Mouse (Mus musculus) neural tube, embryonic 12.5 days (tissue): ENCODE data around the gene Gm5796. TPM values are rescaled to one million over a fixed set of nuclear protein-coding genes. Genes with fewer than 3 reads are reported as not detected.
"Not testable (repeated sequence)": the region's sequence is repeated elsewhere in the genome, so short reads cannot be mapped to it uniquely, and the experiment has no call there.

Experiments
- ATAC-seq: fragments of 200-750 bp; cut with Nextera tagmentation; 2 replicates; pipeline ENCODE4 v1.8.0; 2017; ENCODE audit warnings: low read depth, mild to moderate bottlenecking, moderate TSS enrichment, moderate library complexity; ENCODE audit not compliant: low FRiP score
- H3K27ac ChIP-seq: fragments of 300-500 bp; sonication (generic); 2 replicates; pipeline ENCODE4 v1.5.1; 2016
- H3K27me3 ChIP-seq: fragments of 300-500 bp; sonication (generic); replicated peaks from 2 replicates; pipeline ENCODE4 v1.6.1; 2016; ENCODE audit warnings: mild to moderate bottlenecking
- H3K36me3 ChIP-seq: fragments of 300-500 bp; sonication (generic); 2 replicates; pipeline ENCODE4 v1.6.1; 2016; ENCODE audit warnings: mild to moderate bottlenecking
- H3K4me1 ChIP-seq: fragments of 300-500 bp; sonication (generic); 2 replicates; pipeline ENCODE4 v1.6.1; 2016
- H3K4me2 ChIP-seq: fragments of 300-500 bp; sonication (generic); replicated peaks from 2 replicates; pipeline ENCODE4 v1.6.1; 2016; ENCODE audit warnings: mild to moderate bottlenecking
- H3K4me3 ChIP-seq: fragments of 300-500 bp; sonication (generic); 2 replicates; pipeline ENCODE4 v1.5.1; 2016
- H3K9ac ChIP-seq: fragments of 300-500 bp; sonication (generic); 2 replicates; pipeline ENCODE4 v1.6.1; 2016; ENCODE audit warnings: mild to moderate bottlenecking
- H3K9me3 ChIP-seq: fragments of 300-500 bp; sonication (generic); 2 replicates; pipeline ENCODE4 v1.6.1; 2016; ENCODE audit warnings: mild to moderate bottlenecking
- WGBS: fragments of 180-500 bp; shearing (Covaris S2); methylation state at CpG from one replicate; pipeline ENCODE4 v1.1.7; 2016; 5-methylcytosine and 5-hydroxymethylcytosine counted together
- polyA plus RNA-seq: library from polyadenylated mRNA; unstranded; fragments of >200 nt; fragmentation: Nextera tagmentation; extraction: Ambion mirVana; gene quantifications from 2 replicates; pipeline ENCODE4 v1.2.1, GENCODE M21; 2016

Gene Gm5796
- 0.90 and 1.1 TPM in 2 replicates for polyA plus RNA-seq

GRCm38 (mm10) chr14:4023641-4024040 is at the start of gene Gm5796:
Gene Gm5796 (plus strand): TSS chr14:4023941.
- not testable (repeated sequence) for H3K27me3 ChIP-seq, H3K36me3 ChIP-seq, H3K4me3 ChIP-seq, H3K4me1 ChIP-seq, H3K4me2 ChIP-seq, H3K9me3 ChIP-seq, ATAC-seq, H3K27ac ChIP-seq, H3K9ac ChIP-seq
- WGBS: 100% methylated on average over 1 of the region's 3 CpGs

- H3K4me2 ChIP-seq, H3K9me3 ChIP-seq, ATAC-seq, H3K4me1 ChIP-seq, H3K36me3 ChIP-seq, H3K27ac ChIP-seq, H3K27me3 ChIP-seq, H3K9ac ChIP-seq, H3K4me3 ChIP-seq: not testable (repeated sequence)
- 86% methylated on average over 1 of the region's 3 CpGs for WGBS
Observed at GRCm38 (mm10) chr14:3998094-3998493, 25.6 kb upstream of the Gm5796 start, which contains the start of gene Gm3099. Gene Gm3099 (plus strand): TSS chr14:3998394.

GRCm38 (mm10) chr14:4083820-4084219 is 60.1 kb downstream of the Gm5796 start, which contains the start of gene Gm3115:
Gene Gm3115 (plus strand): TSS chr14:4084120.
- ATAC-seq, H3K36me3 ChIP-seq, H3K9ac ChIP-seq, H3K4me1 ChIP-seq, H3K4me3 ChIP-seq, H3K27me3 ChIP-seq, H3K4me2 ChIP-seq, H3K27ac ChIP-seq, H3K9me3 ChIP-seq: not testable (repeated sequence)
- 71% methylated on average over 3 of the region's 3 CpGs for WGBS

Other genes with a start within 250 kb of the Gm5796 start
- gene Gm3002, start 213.9 kb upstream of the Gm5796 start, polyA plus RNA-seq: 0.96 and 2.1 TPM in 2 replicates
- gene Gm3033, start 177.7 kb upstream of the Gm5796 start, polyA plus RNA-seq: not detected in 2 replicates
- gene Gm2916, start 139.8 kb upstream of the Gm5796 start, polyA plus RNA-seq: not detected in 2 replicates
- not detected in 2 replicates for gene Gm3029, start 92.2 kb upstream of the Gm5796 start, polyA plus RNA-seq
- 0.57 TPM in 1 of 2 replicates, not detected in the other for gene Gm3095, start 60.4 kb upstream of the Gm5796 start, polyA plus RNA-seq
- gene Gm3099, start 25.5 kb upstream of the Gm5796 start, polyA plus RNA-seq: not detected in 2 replicates
- gene Gm3115, start 60.2 kb downstream of the Gm5796 start, polyA plus RNA-seq: not detected in 2 replicates
- gene Gm8108, start 86.6 kb downstream of the Gm5796 start, polyA plus RNA-seq: 0.94 and 1.5 TPM in 2 replicates
- gene Gm3127, start 141.1 kb downstream of the Gm5796 start, polyA plus RNA-seq: not detected in 2 replicates
- gene Gm2974, start 158.6 kb downstream of the Gm5796 start, polyA plus RNA-seq: 1.8 and 2.0 TPM in 2 replicates
- not detected in 2 replicates for gene Gm3138, start 225.7 kb downstream of the Gm5796 start, polyA plus RNA-seq